Mouse (Mus musculus) layer of hippocampus, postnatal 36 days (tissue): ENCODE results near the gene Jazf1. TPM values are rescaled to one million over a fixed set of nuclear protein-coding genes. Genes with fewer than 3 reads are reported as not detected.

Experiments used
- DNase-seq, 2 experiments: peaks; one replicate each; pipeline ENCODE4 v3.0.0; 2022
- total RNA-seq, 2 experiments: library from RNA; stranded (reverse); gene quantifications; 2 replicates each; pipeline ENCODE4 v1.2.3; 2021

The Jazf1 gene
- total RNA-seq, 2 experiments from 2014 or later, result 31.9 to 35.2 TPM

DNA sequence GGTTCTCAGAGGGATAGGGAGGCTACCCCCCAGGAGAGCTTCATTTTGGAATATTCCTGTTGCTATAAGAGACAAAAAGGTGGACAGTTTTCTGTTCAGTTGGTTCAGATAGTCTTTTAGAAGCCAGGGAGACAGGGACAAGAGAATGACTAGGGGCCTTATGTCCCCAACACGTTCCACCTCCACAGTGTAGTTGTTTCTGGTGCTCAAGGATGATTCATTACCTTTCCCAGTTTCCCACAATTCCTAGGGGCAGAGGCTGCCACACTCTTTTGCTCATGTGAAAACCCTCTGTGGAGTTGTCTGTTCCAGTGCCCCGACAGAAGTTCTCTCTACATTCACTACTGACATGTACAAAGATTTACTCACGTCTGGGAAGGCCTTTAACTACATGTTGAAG is 223.7 kb downstream of the Jazf1 start:
- no peak for DNase-seq

DNA sequence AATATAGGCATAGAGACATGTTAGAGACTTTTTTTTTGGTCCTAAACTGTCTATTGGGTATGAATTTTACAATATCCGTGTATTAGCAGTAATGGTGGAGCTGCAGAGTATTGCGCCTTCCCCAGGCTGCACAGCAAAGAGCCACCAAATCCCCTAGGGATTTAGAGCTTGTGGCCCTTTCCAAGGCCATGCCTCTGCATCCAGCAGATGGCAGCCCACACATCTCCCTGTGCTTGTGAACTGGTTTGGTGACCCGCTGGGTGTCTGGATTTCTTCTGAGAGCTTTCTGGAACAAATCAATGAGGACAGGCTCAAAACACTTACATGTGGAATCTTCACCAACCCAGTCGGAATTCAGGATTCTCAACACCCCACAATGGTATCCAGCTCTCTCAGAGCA is 225.4 kb downstream of the Jazf1 start:
- DNase-seq, result no peak

DNA sequence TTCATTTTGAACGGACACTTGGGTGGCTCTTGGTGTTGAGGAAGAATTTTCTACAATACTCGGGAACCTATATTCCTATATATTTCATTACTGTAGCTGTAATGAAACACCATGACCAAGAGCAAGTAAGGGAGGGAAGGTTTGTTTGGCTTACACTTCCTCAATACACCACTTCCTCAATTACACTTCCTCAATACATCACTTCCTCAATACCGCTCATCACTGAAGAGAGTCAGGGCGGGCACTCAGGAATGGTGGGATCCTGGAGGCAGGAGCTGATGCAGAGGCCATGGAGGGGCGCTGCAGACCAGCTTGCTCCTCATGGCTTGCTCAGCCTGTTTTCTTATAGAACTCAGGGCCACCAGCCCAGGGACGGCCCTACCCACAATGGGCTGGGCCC is 225.8 kb downstream of the Jazf1 start:
- no peak for DNase-seq

DNA sequence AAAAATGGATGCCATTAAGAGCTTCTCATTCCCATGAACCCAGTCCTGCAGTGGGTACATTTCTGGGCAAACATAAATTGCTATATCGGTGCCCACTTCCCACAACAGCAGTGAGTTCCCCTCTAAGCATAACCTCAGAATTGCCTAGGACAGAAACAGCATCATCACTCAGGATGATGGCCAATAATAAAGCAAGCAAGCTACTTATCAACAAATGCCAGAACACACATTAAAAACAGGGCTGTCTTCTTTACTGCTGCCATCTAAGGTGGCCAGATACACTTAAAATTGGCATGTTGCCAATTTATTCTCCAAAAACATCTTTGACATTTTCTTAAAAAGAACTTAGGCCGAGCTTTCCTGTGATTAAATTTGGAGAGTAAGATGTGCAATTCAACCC is 226.8 kb downstream of the Jazf1 start:
- no peak for DNase-seq

DNA sequence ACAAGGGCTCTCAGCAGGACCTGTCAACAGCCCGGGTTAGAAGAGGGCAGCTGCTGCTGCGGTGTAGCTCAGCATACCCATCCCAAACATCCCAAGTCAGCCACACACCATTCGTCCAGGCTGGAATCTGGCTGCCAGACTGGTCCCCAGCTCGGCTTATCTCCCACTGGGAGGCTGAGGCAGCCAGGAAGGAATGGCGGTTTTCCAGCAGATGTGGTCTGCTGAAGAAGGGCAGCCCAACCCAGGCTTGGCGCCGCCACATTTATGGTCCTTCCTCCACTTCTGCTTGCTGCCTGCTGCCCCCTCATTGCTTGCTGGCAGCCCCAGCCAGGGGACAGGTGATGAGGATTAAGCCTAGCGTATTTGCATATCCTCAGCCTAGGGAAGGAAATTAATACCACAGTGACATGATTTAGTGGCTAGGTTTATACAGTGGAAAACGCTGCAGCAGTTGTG is 227.8 kb downstream of the Jazf1 start:
- no peak for DNase-seq

DNA sequence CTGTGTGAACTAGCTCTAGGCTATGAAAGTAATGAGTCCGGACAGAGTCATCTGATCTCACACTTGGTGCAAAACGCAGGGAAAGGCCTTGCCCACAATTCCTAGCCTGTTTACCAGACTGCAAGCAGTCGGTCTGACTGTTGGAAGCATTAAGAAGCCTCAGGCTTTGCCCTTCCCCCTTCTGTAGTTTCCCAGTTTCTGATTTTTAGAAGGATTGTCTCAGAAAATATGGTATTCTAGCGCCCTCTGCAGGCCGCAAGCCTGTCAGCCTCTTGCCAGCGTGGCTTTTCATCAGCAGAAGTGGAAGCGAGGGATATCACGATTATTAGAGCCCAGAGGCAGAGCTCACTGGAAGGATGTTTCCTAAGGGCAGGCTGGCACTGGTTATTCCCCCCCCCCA is 229.7 kb downstream of the Jazf1 start:
- peak; percentile 80 to 81 for DNase-seq

DNA sequence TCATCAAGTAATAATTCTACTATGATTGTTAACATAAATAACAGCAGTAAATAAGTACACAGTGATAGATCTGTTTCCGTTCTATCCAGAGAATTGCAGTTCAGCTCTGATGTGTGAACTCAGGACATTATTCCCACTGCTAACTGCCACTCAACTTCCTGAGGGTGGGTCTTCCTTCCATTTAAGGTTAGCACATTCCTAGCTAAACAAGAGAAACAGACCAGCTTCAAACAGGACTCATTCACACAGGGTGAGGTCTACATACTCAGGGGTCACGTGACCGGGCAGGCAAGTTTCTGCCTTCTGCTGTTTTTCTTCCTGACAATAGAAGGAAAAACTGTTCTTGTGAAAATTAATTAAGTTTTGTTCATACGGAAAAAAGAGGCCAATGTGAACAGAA is 230.6 kb downstream of the Jazf1 start:
- DNase-seq, result no peak

DNA sequence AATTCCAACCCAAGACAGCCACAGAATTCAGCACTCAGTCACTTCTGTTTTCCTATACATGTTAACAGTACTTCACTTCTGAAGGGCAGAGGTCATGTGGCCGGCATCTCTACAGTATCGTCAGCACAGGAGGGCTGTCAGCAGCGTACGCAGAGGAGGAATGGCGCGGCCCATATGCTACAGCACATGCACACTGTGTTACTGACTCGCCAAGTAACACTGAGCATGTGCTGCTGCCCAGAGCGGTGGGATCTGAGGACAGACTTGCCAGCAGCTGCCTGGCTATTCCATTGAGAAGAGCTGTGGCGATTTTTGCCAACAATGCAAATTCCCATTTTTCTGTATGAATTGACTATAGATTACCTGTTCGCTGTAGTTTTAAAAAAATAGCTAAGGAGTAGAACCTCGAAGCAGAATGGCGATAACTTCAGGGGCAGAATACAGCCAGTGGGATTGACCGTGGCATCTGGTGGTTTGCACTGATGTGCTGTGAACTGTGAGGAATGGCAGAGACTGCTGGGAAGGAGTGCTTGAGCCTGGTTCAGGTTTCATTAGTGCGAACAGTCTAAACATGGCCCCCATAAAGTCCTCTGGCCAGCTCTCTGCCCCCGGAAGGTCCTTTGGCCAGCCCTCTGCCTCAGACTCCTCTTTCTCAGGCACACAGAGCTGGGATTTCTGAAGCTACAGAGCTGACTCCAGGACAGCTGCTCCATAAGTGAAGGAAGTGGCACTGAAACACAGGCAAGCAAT is 232.1 kb downstream of the Jazf1 start:
- peak; percentile 27 to 34 for DNase-seq

DNA sequence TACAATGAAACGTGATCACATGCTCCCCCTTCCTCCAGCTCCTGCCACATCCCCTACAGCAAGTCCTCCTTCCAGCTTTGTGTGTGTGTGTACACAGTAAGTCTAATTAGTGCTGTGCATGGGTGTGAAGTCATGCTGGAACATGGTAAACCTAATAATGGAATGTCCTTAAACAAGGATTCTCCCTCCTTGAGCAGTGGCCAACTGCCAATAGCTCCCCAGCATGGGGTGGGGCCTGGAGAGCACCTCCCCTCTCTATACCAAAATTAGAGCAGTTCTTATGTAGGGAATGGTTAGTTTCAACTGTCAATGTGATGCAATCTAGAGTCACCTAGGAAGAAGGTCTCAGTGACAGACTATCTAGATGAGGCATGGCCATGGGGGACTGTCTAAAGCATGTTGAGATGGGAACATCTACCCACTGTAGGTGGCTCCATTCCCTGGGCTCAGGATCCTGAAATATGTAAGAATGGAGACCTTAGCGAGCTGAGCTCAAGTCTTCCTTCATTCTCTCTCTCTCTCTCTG is 240.6 kb downstream of the Jazf1 start:
- no peak for DNase-seq

DNA sequence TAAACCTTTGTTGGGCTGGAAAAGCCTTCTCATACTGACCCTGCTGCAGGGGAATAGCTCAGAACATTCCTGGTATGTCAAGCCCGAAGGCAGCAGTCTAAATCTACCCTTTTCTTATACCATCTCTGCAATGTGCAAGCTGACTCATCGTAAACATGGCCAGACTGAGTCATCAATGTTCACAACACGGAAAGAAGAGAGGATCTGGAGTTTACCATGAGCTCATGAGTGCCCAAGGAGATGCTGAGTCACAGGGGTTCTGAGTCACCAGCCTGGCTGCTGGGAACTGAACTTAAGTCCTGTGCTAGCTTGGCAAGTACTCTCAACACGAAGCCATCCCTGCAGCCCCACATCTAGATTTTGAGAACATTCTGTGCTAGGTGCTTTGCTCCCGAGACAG is 242.9 kb downstream of the Jazf1 start:
- peak; percentile 40 to 56 for DNase-seq

DNA sequence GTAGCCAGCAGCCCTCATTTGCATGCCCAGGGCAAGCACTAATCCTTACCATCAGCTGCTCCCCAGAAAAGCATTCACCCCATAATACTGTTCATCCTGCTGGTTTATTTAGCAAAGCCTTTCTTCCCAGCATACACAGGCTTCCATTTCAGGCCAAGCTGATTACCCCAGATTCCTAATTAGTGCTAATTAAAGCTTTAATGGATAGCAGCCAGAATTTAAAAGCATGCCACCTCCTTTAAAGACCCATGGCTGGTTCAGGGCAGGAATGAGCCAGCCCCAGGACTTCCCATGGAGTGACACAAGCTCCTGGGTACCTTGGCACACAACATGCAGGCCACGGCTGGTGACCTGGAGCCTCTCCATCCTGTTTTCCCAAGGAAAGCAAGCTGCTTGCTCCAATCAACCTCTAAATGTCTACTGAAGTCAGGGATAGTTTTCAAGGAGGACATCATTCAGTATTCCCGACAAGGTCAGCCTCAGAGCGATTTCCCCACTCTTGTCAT is 243.4 kb downstream of the Jazf1 start:
- DNase-seq, result peak; percentile 26 to 34

DNA sequence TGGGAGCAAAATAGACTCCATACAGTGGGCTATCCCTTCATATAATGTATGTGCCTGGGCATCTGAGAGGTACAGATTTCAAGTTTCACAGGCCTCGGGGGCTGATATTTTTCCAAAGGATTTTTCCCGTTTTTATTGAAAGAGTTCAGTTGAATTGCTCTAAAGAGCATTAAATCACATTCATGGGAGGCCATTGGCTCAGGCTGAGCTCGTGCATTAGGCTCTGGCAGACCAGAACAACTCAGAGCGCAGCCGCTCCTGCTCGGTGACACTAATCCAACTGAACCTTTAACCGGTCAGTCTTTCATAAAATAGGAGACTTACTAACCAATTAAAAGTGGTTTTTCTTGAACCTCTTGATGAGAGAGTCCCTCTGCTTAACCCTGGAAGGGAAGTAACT is 245.4 kb downstream of the Jazf1 start:
- no peak for DNase-seq

DNA sequence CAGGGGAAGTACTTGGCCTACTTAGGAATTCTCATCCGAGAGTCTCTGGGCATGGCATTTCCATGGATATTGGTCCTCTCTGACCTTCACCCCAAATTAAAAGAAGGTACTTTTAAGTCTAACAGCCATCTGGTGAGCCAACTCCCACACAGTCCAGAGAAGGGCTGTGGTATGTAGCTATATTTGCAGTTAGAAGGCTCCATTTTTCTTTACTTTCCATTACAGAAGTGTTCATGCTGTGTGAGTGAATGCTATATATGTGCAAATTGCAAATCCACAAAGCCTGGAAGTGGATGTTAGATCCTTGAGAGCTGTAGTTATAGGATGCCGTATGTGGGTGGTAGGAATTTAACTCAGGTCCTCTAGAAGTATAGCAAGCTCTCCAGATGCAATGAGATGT is 245.8 kb downstream of the Jazf1 start:
- no peak for DNase-seq

DNA sequence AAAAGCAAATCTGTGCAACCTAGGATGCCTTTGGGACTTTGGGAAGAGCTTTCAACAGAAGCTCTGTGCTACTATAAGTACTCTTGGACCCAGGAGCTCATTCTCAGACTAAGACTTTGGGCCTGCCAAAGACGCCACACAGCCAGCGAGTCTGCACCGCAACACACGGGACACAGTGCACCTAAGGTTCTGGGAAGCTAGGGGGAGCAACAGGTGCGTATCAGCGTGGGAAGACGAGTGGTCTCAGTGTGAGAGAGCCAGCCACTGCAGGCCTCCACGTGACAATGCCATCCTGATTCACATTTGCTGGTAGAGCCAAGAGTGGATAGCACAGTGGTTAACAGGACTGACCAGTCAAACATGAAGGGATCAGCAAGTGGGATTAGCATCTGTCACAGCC is 249.1 kb downstream of the Jazf1 start:
- no peak for DNase-seq

DNA sequence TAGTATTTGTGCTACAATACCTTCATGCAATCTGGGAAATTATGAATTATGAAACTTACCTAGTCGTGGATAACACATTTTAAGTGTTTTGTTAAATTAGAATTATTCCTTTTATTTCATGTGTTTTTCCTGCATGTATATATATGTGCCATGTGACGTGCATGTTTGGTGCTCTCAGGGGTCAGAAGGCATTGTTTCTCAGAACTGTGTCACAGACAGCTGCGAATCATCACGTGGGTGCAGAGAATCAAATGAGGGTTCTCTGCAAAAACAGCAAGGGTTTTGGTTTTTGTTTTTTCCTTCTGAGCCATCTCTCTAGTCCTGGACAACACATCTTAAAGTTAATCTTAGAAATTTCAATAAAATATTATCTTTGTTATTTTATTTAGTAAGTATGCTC is 250.4 kb downstream of the Jazf1 start:
- DNase-seq, result no peak

DNA sequence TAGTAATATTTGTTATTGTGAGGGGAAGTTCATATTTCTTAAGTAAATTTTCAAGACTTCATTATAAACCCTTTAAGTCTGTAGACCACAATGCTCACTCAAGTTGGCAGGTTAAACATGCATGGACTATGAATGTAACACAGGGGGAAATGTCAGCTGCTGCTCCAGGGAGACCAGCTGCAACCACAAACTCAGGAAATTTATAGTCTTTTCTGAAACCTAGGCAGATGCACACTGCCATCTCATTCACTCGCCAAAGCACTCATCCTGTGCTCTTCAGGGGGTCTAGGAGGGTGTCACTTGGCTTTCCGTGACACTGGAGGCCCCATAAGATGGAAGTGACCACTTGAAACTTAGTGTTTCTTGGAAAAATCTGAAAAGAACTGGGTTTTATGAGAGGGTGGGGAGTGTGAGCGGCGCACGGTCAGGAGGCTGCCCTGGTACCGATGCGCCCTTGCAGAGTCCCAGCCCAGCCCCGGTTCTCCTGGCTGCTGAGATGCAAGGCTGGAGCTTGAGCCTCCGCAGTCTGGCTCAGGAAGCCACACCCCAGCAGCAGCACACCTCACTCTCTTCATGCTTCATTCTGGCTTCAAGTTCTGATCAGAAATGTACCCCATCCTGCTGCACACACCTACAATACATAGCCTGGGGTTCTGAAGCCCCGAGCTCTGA is 251.1 kb downstream of the Jazf1 start:
- DNase-seq, result no peak

DNA sequence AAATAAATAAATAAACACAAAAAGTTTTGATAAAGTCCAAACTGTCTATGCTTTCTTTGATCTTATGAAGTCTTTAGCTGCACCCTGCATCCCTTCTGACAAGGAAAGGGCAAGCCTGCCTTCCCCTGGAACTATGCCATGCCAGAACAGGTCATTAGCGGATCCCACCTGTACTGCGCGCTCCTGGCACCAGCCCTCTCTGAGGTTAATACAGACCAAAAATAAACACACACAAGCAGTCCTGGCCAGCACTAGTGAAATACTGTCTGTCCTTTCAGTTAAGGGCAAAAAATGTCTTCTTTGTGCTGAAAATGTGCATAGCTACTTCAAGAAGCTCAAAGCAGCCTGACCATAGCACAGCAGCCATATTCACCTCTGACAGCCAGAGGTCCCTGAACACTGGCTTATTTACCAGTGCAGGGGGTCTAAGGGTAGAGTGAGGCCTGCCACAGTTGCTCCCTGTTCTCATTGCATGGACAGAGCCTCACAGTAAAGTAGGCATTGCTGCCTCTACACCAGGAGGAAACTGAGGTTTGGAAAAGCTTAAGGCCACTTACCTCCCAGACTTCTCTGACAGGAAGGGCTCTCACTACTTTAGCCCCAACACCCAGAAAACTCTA is 263.1 kb downstream of the Jazf1 start:
- DNase-seq, result no peak

DNA sequence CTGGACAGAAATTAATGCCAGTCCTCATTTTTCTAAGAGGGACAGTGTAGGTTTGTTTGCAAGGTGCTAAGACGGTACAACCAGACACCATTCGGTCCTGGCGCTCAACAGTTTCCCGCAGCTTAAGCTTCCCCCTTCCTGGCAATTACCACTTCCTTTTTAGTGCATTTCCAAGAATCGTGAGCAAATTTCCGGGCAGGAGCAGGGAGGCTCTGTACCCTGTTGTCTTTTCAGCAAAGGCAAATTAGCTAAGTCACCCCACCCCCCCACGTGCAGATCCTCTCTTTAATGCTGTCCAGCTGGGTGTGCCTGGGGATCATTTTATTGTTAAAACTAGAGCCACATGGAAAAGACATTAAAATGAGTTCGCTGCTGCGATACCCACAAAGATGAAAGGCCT is 266.2 kb downstream of the Jazf1 start:
- DNase-seq, result no peak

DNA sequence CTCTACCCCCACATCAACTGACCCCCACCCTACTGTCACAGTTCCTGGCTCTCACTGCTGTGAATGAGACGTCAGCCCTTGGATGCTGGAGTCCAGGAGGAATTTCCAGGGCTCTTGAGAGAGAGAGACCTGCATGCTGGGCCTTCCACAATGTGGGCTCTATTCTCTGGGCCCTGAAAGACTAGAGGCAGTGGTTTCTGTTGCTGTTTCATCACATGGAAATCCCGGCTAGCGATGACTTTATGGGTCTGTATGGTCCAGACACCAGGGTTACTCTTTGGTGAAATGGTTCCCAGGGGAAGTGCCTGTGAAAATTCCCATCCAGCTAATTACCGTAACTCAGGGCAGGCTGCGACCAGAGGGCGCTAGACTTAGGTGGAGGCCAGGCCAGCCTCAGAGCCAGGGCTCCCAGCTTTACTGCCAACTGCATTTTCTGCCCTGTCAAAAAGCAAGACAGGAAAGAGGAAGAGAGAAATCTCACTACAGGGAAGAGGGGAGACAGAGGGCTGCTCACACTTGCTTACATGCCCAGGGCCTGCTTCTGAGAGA is 271.1 kb downstream of the Jazf1 start:
- no peak for DNase-seq

DNA sequence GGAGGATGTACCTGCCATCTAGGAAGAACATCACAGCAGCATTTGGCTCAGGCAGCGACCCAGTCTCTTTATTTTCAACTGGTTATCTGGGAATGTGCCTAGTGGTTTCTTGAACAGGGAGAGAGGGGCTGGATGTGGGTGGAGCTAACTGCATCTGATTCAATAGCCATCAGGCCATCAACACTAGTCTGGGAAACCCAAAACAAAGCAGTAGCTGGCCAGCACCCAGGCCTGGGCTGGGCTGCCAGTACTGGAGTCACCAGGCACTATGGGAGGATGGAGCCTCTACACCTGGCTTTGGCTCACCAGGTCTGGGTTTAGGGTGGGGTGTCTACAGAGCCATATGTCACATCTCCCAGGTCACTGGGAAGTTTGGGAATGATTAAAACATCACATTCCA is 271.7 kb downstream of the Jazf1 start:
- no peak for DNase-seq

DNA sequence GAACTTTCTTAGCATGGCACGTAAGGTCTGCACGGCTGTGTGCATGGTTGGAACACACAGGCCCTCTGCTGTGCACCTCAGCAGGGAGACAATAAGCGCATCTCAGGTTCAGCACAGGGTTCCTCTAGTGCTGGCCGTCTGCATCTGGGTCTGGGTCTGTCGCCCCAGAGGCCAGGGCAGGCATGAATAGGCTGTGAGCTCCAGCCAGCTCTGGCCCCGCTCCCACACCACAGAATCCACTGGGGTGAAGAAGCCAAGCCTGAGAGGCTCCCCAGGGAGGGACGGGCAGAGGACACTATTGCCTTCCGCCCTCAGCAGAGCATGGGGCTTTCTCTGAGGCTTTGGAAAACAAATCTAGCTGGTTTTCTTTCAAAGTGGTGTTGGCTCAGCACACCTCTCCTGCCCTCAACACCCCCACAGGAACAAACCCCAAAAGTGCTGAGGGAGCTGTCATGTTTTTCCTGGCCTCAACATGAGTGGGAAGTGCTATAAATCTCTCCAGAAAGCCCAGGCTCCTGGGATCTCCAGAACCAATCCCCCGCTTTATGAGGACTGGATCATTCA is 272.3 kb downstream of the Jazf1 start:
- peak in 1 of 2 experiments; percentile 23 for DNase-seq

DNA sequence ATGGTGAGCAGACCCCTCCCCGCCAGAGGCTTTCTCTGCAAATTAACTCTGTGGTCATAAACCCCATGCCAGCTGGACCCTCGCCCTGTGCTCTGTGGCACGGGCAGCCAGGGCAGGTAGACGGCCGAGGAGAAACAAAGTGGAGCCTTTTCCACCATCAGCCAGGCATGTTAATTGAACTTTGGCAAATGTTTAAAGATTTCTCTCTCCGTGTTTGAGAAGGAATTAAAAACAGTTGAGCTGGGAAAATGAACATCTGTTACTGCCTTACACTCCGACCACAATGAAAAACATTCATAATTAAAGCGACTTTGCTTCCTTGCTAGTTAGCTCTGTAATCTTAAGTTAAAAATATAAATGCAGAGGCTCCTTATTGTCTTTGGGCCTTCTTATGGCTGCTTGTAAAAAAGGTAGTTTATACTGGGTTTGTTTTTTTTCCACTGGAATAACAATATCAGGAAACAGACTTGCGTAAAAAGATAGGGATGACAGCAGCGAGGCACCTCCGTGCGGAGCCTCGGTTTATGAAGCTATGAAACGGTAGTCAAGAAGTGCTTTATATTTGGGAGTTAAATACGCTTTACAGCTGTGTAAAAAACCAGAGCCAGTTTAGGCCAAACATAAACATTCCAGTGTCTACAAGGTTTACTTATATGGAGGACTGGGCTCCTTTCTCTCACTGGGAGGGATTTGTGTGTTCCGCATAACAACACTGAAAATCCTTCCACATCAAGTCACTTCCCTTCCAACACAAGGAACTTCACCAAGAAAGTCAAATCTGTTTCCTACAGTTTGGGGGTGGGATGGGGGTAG is 273.2 kb downstream of the Jazf1 start:
- no peak for DNase-seq
